Mouse (Mus musculus) liver, embryonic 14.5 days (tissue): ENCODE measurements at regions not wholly inside any gene's neighbourhood (a gene's known extent, or its start where the extent isn't known, plus 50 kb on each side); places are given as distances from the start of the nearest gene placed in this dataset.

Experiments used
- CTCF ChIP-seq: IDR thresholded peaks from 2 replicates; pipeline ENCODE4 v1.5.1; 2016; ENCODE audit warnings: antibody characterized with exemption, low read depth, control low read depth
- EP300 ChIP-seq: IDR thresholded peaks from 2 replicates; pipeline ENCODE4 v1.6.1; 2016; ENCODE audit warnings: antibody characterized with exemption, low read depth

GRCm38 (mm10) chr1:76512156-76512555 is 966.1 kb downstream of the Slc4a3 start:
- TF ChIP-seq CTCF (no peak), EP300 (no peak)
